Mouse (Mus musculus) lung, adult 2 months (tissue): Measurements from ENCODE around the gene Olfr1394.

Source experiments
- CTCF ChIP-seq: fragments of 200-500 bp; IDR thresholded peaks from 2 replicates; pipeline ENCODE4 v1.5.1; 2011; ENCODE audit warnings: mild to moderate bottlenecking, low read length, control low read depth; ENCODE audit not compliant: insufficient read depth
- POLR2A ChIP-seq: fragments of 200-500 bp; IDR thresholded peaks from 2 replicates; pipeline ENCODE4 v1.6.1; 2011; ENCODE audit warnings: low read depth, mild to moderate bottlenecking, control low read depth, low read length, borderline replicate concordance; ENCODE audit errors: extremely low read depth

- TF ChIP-seq POLR2A = no peak
- TF ChIP-seq CTCF = no peak
Observed at GRCm38 (mm10) chr11:49124169-49124568, 30.0 kb upstream of the Olfr1394 start.
